Comparison of ENCODE assay signal across 11 mouse cellular contexts in genomic region chr2:120539333-120539732, GRCm38 (mm10). TPM values are rescaled to one million over a fixed set of nuclear protein-coding genes. Genes with fewer than 3 reads are reported as not detected.
DNase-seq lines count a peak whose midpoint lies in the region; ATAC-seq and TF ChIP-seq lines count a peak whose summit lies in the region.
"Had no signal": no experiment of that assay in that cellular context is flagged by ENCODE, and none has a peak within 500 bp of the region (broad histone marks: within the 10 kb centered on the region; RNA-seq: fewer than 3 reads in every experiment).

No protein-coding gene starts in this region.

- no peak for TF ChIP-seq CTCF in gastrocnemius, adult 2 months (IDR thresholded peaks at IDR 0.05)

- intact Hi-C loops in gastrocnemius, adult 2 months (cut with DNase I): loop anchor here (2.0 kb wide), 1 partner anchor 23 kb away; the partner anchor contains the start of gene Zfp106
- intact Hi-C loops in heart, postnatal 36 days (cut with DNase I): no loop called here

- peak overlapping the region; percentile 93 for H3K27ac ChIP-seq in gastrocnemius, adult 2 months
- H3K27ac ChIP-seq in midbrain, embryonic 14.5 days (replicated peaks; ENCODE audit: low read depth, low read length): peak overlapping the region; percentile 45; the same call in 1 of the 2 replicates
- H3K27ac ChIP-seq in midbrain, embryonic 10.5 days (replicated peaks): no peak overlapping the region
- H3K27ac ChIP-seq in stomach, embryonic 15.5 days: peak overlapping the region; percentile 52
- H3K27ac ChIP-seq: liver, embryonic 14.5 days had no signal

- peaks cover 19% of the 10 kb centered on the region for H3K36me3 ChIP-seq in midbrain, embryonic 14.5 days (ENCODE audit: control insufficient read depth, insufficient read depth, low read length)
- H3K36me3 ChIP-seq in midbrain, embryonic 10.5 days: peaks cover 56% of the 10 kb centered on the region
- H3K36me3 ChIP-seq in stomach, embryonic 15.5 days: peaks cover 11% of the 10 kb centered on the region

- no peak for ATAC-seq in midbrain, embryonic 14.5 days (ENCODE audit: low FRiP score, low TSS enrichment)
- ATAC-seq in stomach, embryonic 15.5 days (ENCODE audit: insufficient read depth, low FRiP score, low read depth): no peak

- peak overlapping the region; percentile 67 for H3K4me3 ChIP-seq in gastrocnemius, adult 2 months
- no peak overlapping the region for H3K4me3 ChIP-seq in midbrain, embryonic 14.5 days (replicated peaks; ENCODE audit: low read depth, low read length)
- H3K4me3 ChIP-seq in midbrain, embryonic 10.5 days: no peak overlapping the region
- H3K4me3 ChIP-seq in stomach, embryonic 15.5 days (replicated peaks): no peak overlapping the region; the same call in 1 of the 2 replicates

- H3K9ac ChIP-seq in midbrain, embryonic 14.5 days (replicated peaks; ENCODE audit: low read length): no peak overlapping the region
- no peak overlapping the region for H3K9ac ChIP-seq in stomach, embryonic 15.5 days
- H3K9ac ChIP-seq: liver, embryonic 14.5 days had no signal

- peaks cover 7% of the 10 kb centered on the region; the same call in 1 of the 2 replicates for H3K4me1 ChIP-seq in midbrain, embryonic 14.5 days (ENCODE audit: control insufficient read depth, insufficient read depth, low read length)
- H3K4me1 ChIP-seq in midbrain, embryonic 10.5 days: no peaks in the 10 kb centered on the region
- H3K4me1 ChIP-seq in stomach, embryonic 15.5 days: no peaks in the 10 kb centered on the region

- WGBS in midbrain, embryonic 14.5 days: 56% methylated on average over 3 of the region's 3 CpGs
- 87% methylated on average over 3 of the region's 3 CpGs for WGBS in midbrain, embryonic 10.5 days
- 54% methylated on average over 3 of the region's 3 CpGs for WGBS in stomach, embryonic 15.5 days

- H3K27me3 ChIP-seq in midbrain, embryonic 14.5 days (ENCODE audit: control insufficient read depth, insufficient read depth, low read length): no peaks in the 10 kb centered on the region
- no peaks in the 10 kb centered on the region for H3K27me3 ChIP-seq in midbrain, embryonic 10.5 days (ENCODE audit: low read depth, poor library complexity, severe bottlenecking)
- no peaks in the 10 kb centered on the region for H3K27me3 ChIP-seq in stomach, embryonic 15.5 days (replicated peaks)

- H3K9me3 ChIP-seq in midbrain, embryonic 14.5 days (ENCODE audit: control insufficient read depth, low read length): no peaks in the 10 kb centered on the region
- H3K9me3 ChIP-seq in midbrain, embryonic 10.5 days (replicated peaks): no peaks in the 10 kb centered on the region
- H3K9me3 ChIP-seq in stomach, embryonic 15.5 days: no peaks in the 10 kb centered on the region
- H3K9me3 ChIP-seq: G1E had no signal

- DNase-seq in gastrocnemius, adult 2 months: no peak
- DNase-seq in gastrocnemius, postnatal 4 days (ENCODE audit: low spot score in 2 of 2): no peak
- DNase-seq in midbrain, embryonic 14.5 days: peak; percentile 17
- DNase-seq in midbrain, embryonic 10.5 days (ENCODE audit: low spot score): no peak
- peak; percentile 24 to 37 for DNase-seq in heart, postnatal 36 days
- no peak for DNase-seq in cerebellum, postnatal 25 days
- DNase-seq in embryo, embryonic 10.5 days (ENCODE audit: low spot score): no peak
- DNase-seq: thymus, postnatal 4 days had no signal

- 0 out of 2 replicates have a peak overlapping the region, but pooled peaks have one; percentile 17 for H3K4me2 ChIP-seq in midbrain, embryonic 14.5 days (ENCODE audit: low read length)
- H3K4me2 ChIP-seq in stomach, embryonic 15.5 days: peak overlapping the region; percentile 32

RNA-seq across cellular contexts. Expression of gene Zfp106, which starts 24.3 kb away (rescaled TPM):
- total RNA-seq in gastrocnemius, adult 2 months (2021): 100 to 1,000 TPM; 635 to 796 TPM
- total RNA-seq in gastrocnemius, postnatal 4 days (2021): 100 to 1,000 TPM; 170 to 171 TPM
- 46.6 and 53.6 TPM in 2 replicates for polyA plus RNA-seq in midbrain, embryonic 14.5 days (2014; fragmentation: Nextera tagmentation; extraction: Ambion mirVana)
- polyA plus RNA-seq in midbrain, embryonic 10.5 days (2016; fragmentation: Nextera tagmentation; extraction: Ambion mirVana): 69.7 and 76.2 TPM in 2 replicates
- 100 to 1,000 TPM; 471 TPM for total RNA-seq in heart, postnatal 36 days (2021)
- 48.0 and 48.1 TPM in 2 replicates for polyA plus RNA-seq in stomach, embryonic 15.5 days (2015; fragmentation: Nextera tagmentation; extraction: Ambion mirVana)

RNA-seq across cellular contexts. Expression of gene Snap23, which starts 28.1 kb away (rescaled TPM):
- 10 to 100 TPM; 42.6 to 57.5 TPM for total RNA-seq in gastrocnemius, adult 2 months (2021)
- total RNA-seq in gastrocnemius, postnatal 4 days (2021): 10 to 100 TPM; 52.0 to 64.4 TPM
- polyA plus RNA-seq in midbrain, embryonic 14.5 days (2014; fragmentation: Nextera tagmentation; extraction: Ambion mirVana): 11.9 and 20.2 TPM in 2 replicates
- 53.8 and 58.3 TPM in 2 replicates for polyA plus RNA-seq in midbrain, embryonic 10.5 days (2016; fragmentation: Nextera tagmentation; extraction: Ambion mirVana)
- 10 to 100 TPM; 58.9 to 60.4 TPM for total RNA-seq in heart, postnatal 36 days (2021)
- 43.5 and 50.6 TPM in 2 replicates for polyA plus RNA-seq in stomach, embryonic 15.5 days (2015; fragmentation: Nextera tagmentation; extraction: Ambion mirVana)

Comparison
In these comparisons a context has a peak if more than half of its experiments do, and no peak if none do; other contexts are left out.
1. DNase-seq: peak in midbrain, embryonic 14.5 days (single experiment) and heart, postnatal 36 days (2 of 2); none in gastrocnemius, adult 2 months (single experiment), gastrocnemius, postnatal 4 days (0 of 2), midbrain, embryonic 10.5 days (single experiment), cerebellum, postnatal 25 days (0 of 2) and embryo, embryonic 10.5 days (single experiment).